Mouse (Mus musculus) thymus, postnatal 36 days (tissue): Measurements from ENCODE around the gene Manf.

ENCODE experiments used
- DNase-seq, 2 experiments: peaks; one replicate each; pipeline ENCODE4 v3.0.0; 2022; ENCODE audit warnings: mixed read lengths in 2 of 2

Manf gene

GRCm38 (mm10) chr9:106884306-106884705 lies 7.5 kb downstream of the Manf start:
- peak in 1 of 2 experiments; percentile 26 for DNase-seq

GRCm38 (mm10) chr9:106883085-106883484 lies 8.7 kb downstream of the Manf start:
- DNase-seq, result no peak

GRCm38 (mm10) chr9:106882176-106882575 lies 9.6 kb downstream of the Manf start:
- no peak for DNase-seq

- DNase-seq, result no peak
Observed at GRCm38 (mm10) chr9:106881071-106881755, 10.6 kb downstream of the Manf start.

GRCm38 (mm10) chr9:106879471-106879870 lies 12.3 kb downstream of the Manf start:
- DNase-seq, result no peak

GRCm38 (mm10) chr9:106876666-106877065 lies 15.1 kb downstream of the Manf start:
- DNase-seq, result no peak

GRCm38 (mm10) chr9:106874216-106874615 lies 17.6 kb downstream of the Manf start:
- DNase-seq, result no peak

- DNase-seq, result no peak
Observed at GRCm38 (mm10) chr9:106858036-106858435, 33.7 kb downstream of the Manf start.

GRCm38 (mm10) chr9:106856664-106857063 lies 35.1 kb downstream of the Manf start:
- no peak for DNase-seq

GRCm38 (mm10) chr9:106842800-106843199 lies 49.0 kb downstream of the Manf start:
- DNase-seq, result no peak

- no peak for DNase-seq
Observed at GRCm38 (mm10) chr9:106840569-106840968, 51.2 kb downstream of the Manf start.

- DNase-seq, result peak; percentile 88 to 91
Observed at GRCm38 (mm10) chr9:106822381-106823104, 69.2 kb downstream of the Manf start.

GRCm38 (mm10) chr9:106821618-106822380 lies 70.0 kb downstream of the Manf start, which contains the start of gene Dcaf1:
Gene Dcaf1, plus strand, starts transcription at chr9:106821874.
- DNase-seq, result peak; percentile 93 to 95

- no peak for DNase-seq
Observed at GRCm38 (mm10) chr9:106821050-106821617, 70.6 kb downstream of the Manf start.

GRCm38 (mm10) chr9:106819201-106819600 lies 72.6 kb downstream of the Manf start:
- peak; percentile 32 to 37 for DNase-seq

- no peak for DNase-seq
Observed at GRCm38 (mm10) chr9:106818191-106818590, 73.6 kb downstream of the Manf start.

- DNase-seq, result no peak
Observed at GRCm38 (mm10) chr9:106806503-106806902, 85.3 kb downstream of the Manf start.

- no peak for DNase-seq
Observed at GRCm38 (mm10) chr9:106790831-106791230, 100.9 kb downstream of the Manf start.

GRCm38 (mm10) chr9:106789363-106789762 lies 102.4 kb downstream of the Manf start:
- DNase-seq, result no peak

GRCm38 (mm10) chr9:106788812-106789321 lies 102.9 kb downstream of the Manf start, which contains the start of gene Rad54l2:
Gene Rad54l2, minus strand, starts transcription at chr9:106789194.
- peak; percentile 78 to 82 for DNase-seq
